Mouse (Mus musculus): ENCODE results near the gene Gm44502. TPM values are rescaled to one million over a fixed set of nuclear protein-coding genes. Genes with fewer than 3 reads are reported as not detected.

Gene Gm44502
- polyA plus RNA-seq, 1 experiment from 2014 or later, result 0.59 TPM

DNA sequence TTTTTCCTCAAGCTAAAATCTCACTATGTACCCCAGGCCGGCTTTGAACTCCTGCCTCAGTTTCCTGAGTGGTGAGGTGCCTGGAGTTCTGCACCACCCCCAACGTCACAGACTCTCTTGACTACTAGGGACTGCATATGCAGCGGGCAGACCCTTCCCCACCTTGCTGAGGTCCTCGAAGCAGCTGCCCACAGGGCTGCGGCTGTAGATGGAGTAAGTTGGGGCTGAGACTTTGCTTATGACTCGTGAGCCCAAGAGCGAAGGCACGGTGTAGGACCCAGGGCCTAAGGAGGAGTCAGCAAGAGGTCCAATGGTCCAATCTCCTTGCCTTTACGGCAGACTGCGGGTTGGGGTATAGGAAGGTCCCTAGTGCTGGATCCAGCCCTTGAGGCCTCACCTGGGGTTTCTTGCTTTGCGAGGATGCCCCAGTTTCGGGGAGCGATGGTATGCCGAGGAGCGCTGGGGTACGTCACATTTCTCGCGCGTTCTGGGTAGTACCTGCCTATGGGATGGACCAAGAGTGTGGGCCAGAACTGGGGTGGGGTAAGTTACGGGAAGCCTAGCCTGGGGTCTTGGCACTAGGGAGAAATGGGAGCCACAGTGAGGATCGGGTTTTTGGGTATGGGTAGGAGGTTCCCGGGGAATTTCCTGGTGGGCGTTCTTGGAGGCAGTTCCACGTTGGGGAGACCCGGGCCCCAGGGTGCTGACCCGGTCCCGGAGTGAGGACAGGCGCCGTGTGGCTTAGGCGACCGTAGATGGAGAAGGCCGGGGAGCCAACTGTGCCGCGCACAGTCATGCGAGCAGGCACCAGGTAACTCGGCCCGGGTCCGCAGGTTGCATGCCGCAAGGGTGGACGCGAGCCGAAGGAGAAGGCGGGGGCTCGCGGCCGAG is 51.3 kb downstream of the Gm44502 start:
- Histone ChIP-seq H3K4me3 (ENCODE audit: control insufficient read depth in 1 of 2, insufficient read depth in 1 of 2, low read depth in 1 of 2, low read length in 2 of 2) (peak overlapping the region; percentile 45 to 49), H3K9ac (ENCODE audit: low read length) (peak overlapping the region; percentile 65), H3K9me3 (ENCODE audit: control insufficient read depth, low read length) (no peaks in the 10 kb centered on the region), H3K27ac (replicated peaks in 1 of 2; ENCODE audit: control insufficient read depth in 1 of 2, insufficient read depth in 1 of 2, low read depth in 2 of 2, low read length in 2 of 2) (no peak overlapping the region), H3K4me2 (ENCODE audit: low read length) (peak overlapping the region; percentile 91), H3K4me1 (ENCODE audit: control insufficient read depth in 2 of 2, insufficient read depth in 2 of 2, low read length in 2 of 2) (peaks cover 18 to 25% of the 10 kb centered on the region in 2 experiments), H3K27me3 (ENCODE audit: control insufficient read depth, insufficient read depth, low read length) (peaks cover 57% of the 10 kb centered on the region), H3K36me3 (ENCODE audit: control insufficient read depth, insufficient read depth, low read length) (no peaks in the 10 kb centered on the region)
- ATAC-seq (ENCODE audit: insufficient number of reproducible peaks, insufficient read depth, low FRiP score, low read depth), result no peak
- 14% methylated on average over 46 of the region's 46 CpGs for WGBS

DNA sequence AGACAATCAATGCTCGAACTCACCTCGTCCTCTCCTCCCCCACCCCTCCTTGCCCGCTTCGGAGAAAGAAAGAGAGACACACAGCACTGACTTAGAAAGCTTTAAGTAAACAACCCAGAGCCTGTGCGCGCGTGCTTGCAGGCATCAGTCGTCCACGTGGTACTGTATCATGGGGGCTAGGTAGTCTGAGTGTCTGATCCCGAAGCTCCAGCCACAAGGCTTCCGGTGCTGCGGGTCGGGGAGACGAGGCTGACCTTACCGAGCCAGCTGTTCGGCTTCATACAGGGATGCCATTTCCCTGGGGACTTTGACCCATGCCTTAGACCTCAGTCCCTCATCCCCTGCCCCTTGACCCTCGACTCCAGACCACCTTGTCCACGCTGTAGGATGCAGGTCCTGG is 52.1 kb downstream of the Gm44502 start:
- Histone ChIP-seq H3K4me3 (ENCODE audit: control insufficient read depth in 1 of 2, insufficient read depth in 1 of 2, low read depth in 1 of 2, low read length in 2 of 2) (peak overlapping the region in 1 of 2 experiments; percentile 14; a peak in 1 of 4 replicates), H3K36me3 (ENCODE audit: control insufficient read depth, insufficient read depth, low read length) (peaks cover 5% of the 10 kb centered on the region), H3K27ac (replicated peaks in 1 of 2; ENCODE audit: control insufficient read depth in 1 of 2, insufficient read depth in 1 of 2, low read depth in 2 of 2, low read length in 2 of 2) (no peak overlapping the region), H3K27me3 (ENCODE audit: control insufficient read depth, insufficient read depth, low read length) (peaks cover 52% of the 10 kb centered on the region), H3K9ac (ENCODE audit: low read length) (no peak overlapping the region), H3K4me1 (ENCODE audit: control insufficient read depth in 2 of 2, insufficient read depth in 2 of 2, low read length in 2 of 2) (peaks cover 25 to 26% of the 10 kb centered on the region in 2 experiments), H3K4me2 (ENCODE audit: low read length) (peak overlapping the region; percentile 31), H3K9me3 (ENCODE audit: control insufficient read depth, low read length) (no peaks in the 10 kb centered on the region)
- WGBS, result 3% methylated on average over 18 of the region's 18 CpGs
- no peak for ATAC-seq (ENCODE audit: insufficient number of reproducible peaks, insufficient read depth, low FRiP score, low read depth)

DNA sequence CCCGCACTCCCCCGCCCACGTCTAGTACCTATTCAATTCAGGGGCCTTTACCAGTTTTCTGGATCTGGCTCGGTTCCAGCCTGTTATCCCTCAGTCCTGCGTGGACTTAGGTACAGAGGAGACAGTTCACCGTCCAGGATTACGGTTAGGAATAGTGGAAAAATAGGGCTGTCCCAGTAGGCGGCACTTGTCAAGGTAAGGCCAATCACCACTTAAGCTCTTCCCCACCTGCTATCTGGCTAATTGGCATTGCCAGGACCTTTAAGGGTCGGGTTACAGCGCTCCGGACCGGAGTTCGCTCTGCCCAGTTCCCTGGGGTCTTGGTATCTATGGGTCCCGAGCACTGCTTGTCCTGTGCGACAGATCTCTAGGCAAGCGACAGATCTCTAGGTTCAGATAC is 52.5 kb downstream of the Gm44502 start, which contains the start of gene Tymp:
Gene Tymp (minus strand): TSS at position 83 of the 400 bp plus-strand sequence.
- peak within 1 kb of the TSS; percentile 91 for H3K4me2 ChIP-seq (ENCODE audit: low read length)

DNA sequence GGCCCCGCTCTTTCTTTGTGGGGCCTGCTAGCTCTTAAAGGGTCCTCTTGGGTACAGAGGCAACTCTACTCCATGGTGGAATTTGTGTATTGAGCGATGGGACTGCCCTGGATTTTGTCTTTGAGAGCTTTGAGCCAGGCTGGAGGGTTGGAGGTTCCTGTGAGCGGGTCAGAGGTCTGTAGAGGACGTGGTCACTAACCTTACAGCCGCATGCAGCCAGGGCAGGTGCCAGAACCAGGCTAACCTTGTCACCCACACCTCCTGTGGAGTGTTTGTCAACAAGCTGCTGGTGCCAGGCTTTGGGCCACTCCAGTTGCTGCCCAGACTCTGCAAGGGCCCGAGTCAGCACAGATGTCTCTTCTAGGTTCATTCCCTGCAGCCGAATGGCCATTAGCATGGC is 53.5 kb downstream of the Gm44502 start:
- peaks cover 25 to 27% of the 10 kb centered on the region in 2 experiments for H3K4me1 ChIP-seq (ENCODE audit: control insufficient read depth in 2 of 2, insufficient read depth in 2 of 2, low read length in 2 of 2)
- no peak for ATAC-seq (ENCODE audit: insufficient number of reproducible peaks, insufficient read depth, low FRiP score, low read depth)
- H3K36me3 ChIP-seq (ENCODE audit: control insufficient read depth, insufficient read depth, low read length), result peaks cover 18% of the 10 kb centered on the region
- no peak overlapping the region for H3K27ac ChIP-seq (replicated peaks in 1 of 2; ENCODE audit: control insufficient read depth in 1 of 2, insufficient read depth in 1 of 2, low read depth in 2 of 2, low read length in 2 of 2)
- H3K27me3 ChIP-seq (ENCODE audit: control insufficient read depth, insufficient read depth, low read length), result peaks cover 47% of the 10 kb centered on the region
- 73% methylated on average over 7 of the region's 7 CpGs for WGBS
- no peaks in the 10 kb centered on the region for H3K9me3 ChIP-seq (ENCODE audit: control insufficient read depth, low read length)
- H3K9ac ChIP-seq (ENCODE audit: low read length), result no peak overlapping the region
- H3K4me2 ChIP-seq (ENCODE audit: low read length), result no peak overlapping the region
- no peak overlapping the region for H3K4me3 ChIP-seq (ENCODE audit: control insufficient read depth in 1 of 2, insufficient read depth in 1 of 2, low read depth in 1 of 2, low read length in 2 of 2)

More for the DNA sequence above, 52.5 kb downstream of the Gm44502 start, which contains the start of gene Tymp:
- peaks cover 9% of the 10 kb centered on the region for H3K36me3 ChIP-seq (ENCODE audit: control insufficient read depth, insufficient read depth, low read length)
- ATAC-seq (ENCODE audit: insufficient number of reproducible peaks, insufficient read depth, low FRiP score, low read depth), result no peak
- no peak within 1 kb of the TSS for H3K9ac ChIP-seq (ENCODE audit: low read length)
- H3K4me3 ChIP-seq (ENCODE audit: control insufficient read depth in 1 of 2, insufficient read depth in 1 of 2, low read depth in 1 of 2, low read length in 2 of 2), result peak within 1 kb of the TSS in 1 of 2 experiments; percentile 14; a peak in 1 of 4 replicates
- no peak within 1 kb of the TSS for H3K27ac ChIP-seq (replicated peaks in 1 of 2; ENCODE audit: control insufficient read depth in 1 of 2, insufficient read depth in 1 of 2, low read depth in 2 of 2, low read length in 2 of 2)
- no peaks in the 10 kb centered on the region for H3K9me3 ChIP-seq (ENCODE audit: control insufficient read depth, low read length)
- H3K4me1 ChIP-seq (ENCODE audit: control insufficient read depth in 2 of 2, insufficient read depth in 2 of 2, low read length in 2 of 2), result peaks cover 25 to 27% of the 10 kb centered on the region in 2 experiments
- peaks cover 51% of the 10 kb centered on the region for H3K27me3 ChIP-seq (ENCODE audit: control insufficient read depth, insufficient read depth, low read length)
- 29% methylated on average over 16 of the region's 16 CpGs for WGBS

DNA sequence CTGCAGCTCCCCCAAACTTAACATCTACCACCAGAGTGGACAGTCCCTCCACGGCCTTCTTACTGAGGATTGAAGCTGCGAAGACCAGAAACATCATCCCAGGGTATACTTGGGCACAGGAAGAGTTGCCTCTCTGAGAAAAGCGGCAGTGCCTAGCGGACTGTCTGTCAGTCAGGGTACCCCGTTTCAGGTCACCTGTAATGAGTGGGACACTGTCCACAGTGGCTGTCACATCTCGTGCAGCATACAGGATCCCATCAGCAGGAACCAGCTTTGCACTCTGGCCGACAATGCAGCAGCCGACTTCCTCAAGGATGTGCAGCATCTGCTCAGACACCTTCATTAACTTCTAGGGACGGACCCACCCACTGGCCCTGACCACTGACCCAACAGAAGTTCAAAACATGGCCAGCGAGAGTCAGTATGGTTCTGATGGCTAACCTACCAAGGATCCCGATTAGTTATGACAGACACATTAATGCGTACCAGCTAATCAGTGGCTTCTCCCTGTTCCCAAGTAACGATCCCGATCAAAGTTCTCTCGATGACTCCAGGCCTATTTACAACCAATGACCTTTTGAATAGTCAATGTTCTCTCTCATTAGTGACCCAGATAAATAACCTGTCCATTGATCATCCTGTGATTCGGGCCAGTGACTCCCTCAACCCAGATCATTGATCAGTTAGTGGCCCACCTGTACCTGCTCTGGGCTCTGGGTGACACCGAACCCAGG is 54.5 kb downstream of the Gm44502 start:
- Histone ChIP-seq H3K9ac (ENCODE audit: low read length) (no peak overlapping the region; the same call in 1 of the 2 replicates), H3K36me3 (ENCODE audit: control insufficient read depth, insufficient read depth, low read length) (peaks cover 29% of the 10 kb centered on the region), H3K27me3 (ENCODE audit: control insufficient read depth, insufficient read depth, low read length) (peaks cover 41% of the 10 kb centered on the region), H3K4me1 (ENCODE audit: control insufficient read depth in 2 of 2, insufficient read depth in 2 of 2, low read length in 2 of 2) (peaks cover 25 to 27% of the 10 kb centered on the region in 2 experiments), H3K27ac (replicated peaks in 1 of 2; ENCODE audit: control insufficient read depth in 1 of 2, insufficient read depth in 1 of 2, low read depth in 2 of 2, low read length in 2 of 2) (no peak overlapping the region), H3K4me2 (ENCODE audit: low read length) (no peak overlapping the region), H3K9me3 (ENCODE audit: control insufficient read depth, low read length) (no peaks in the 10 kb centered on the region), H3K4me3 (ENCODE audit: control insufficient read depth in 1 of 2, insufficient read depth in 1 of 2, low read depth in 1 of 2, low read length in 2 of 2) (no peak overlapping the region)
- no peak for ATAC-seq (ENCODE audit: insufficient number of reproducible peaks, insufficient read depth, low FRiP score, low read depth)
- 93% methylated on average over 17 of the region's 17 CpGs for WGBS

DNA sequence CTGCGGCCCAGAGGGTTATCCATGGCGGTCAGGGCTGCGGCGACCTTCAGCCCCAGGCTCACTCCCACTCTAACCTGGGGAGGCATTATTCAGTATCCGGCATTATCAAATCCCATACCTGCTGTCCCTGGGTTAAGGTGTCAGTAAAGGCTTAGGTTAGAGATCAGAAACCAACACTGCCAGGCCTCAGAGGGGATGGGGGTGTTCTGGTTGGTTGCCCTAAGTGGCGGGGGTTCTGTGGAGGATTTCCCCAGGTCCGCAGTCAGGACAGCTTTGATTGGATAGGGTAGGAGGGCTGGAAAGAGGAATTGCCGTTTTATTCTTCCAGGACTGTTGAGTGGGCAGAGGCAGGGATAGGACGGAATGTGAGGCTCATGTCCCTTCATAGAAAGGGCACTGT is 55.2 kb downstream of the Gm44502 start:
- peak overlapping the region; percentile 93 for H3K4me2 ChIP-seq (ENCODE audit: low read length)
- H3K4me3 ChIP-seq (ENCODE audit: control insufficient read depth in 1 of 2, insufficient read depth in 1 of 2, low read depth in 1 of 2, low read length in 2 of 2), result peak overlapping the region; percentile 59 to 77
- WGBS, result 43% methylated on average over 9 of the region's 9 CpGs
- H3K9me3 ChIP-seq (ENCODE audit: control insufficient read depth, low read length), result no peaks in the 10 kb centered on the region
- H3K27ac ChIP-seq (replicated peaks in 1 of 2; ENCODE audit: control insufficient read depth in 1 of 2, insufficient read depth in 1 of 2, low read depth in 2 of 2, low read length in 2 of 2), result peak overlapping the region; percentile 18 to 93; a peak in 3 of 4 replicates
- ATAC-seq (ENCODE audit: insufficient number of reproducible peaks, insufficient read depth, low FRiP score, low read depth), result no peak
- H3K36me3 ChIP-seq (ENCODE audit: control insufficient read depth, insufficient read depth, low read length), result peaks cover 35% of the 10 kb centered on the region
- peaks cover 35% of the 10 kb centered on the region for H3K27me3 ChIP-seq (ENCODE audit: control insufficient read depth, insufficient read depth, low read length)
- peaks cover 21 to 24% of the 10 kb centered on the region in 2 experiments for H3K4me1 ChIP-seq (ENCODE audit: control insufficient read depth in 2 of 2, insufficient read depth in 2 of 2, low read length in 2 of 2)
- peak overlapping the region; percentile 84 for H3K9ac ChIP-seq (ENCODE audit: low read length)

DNA sequence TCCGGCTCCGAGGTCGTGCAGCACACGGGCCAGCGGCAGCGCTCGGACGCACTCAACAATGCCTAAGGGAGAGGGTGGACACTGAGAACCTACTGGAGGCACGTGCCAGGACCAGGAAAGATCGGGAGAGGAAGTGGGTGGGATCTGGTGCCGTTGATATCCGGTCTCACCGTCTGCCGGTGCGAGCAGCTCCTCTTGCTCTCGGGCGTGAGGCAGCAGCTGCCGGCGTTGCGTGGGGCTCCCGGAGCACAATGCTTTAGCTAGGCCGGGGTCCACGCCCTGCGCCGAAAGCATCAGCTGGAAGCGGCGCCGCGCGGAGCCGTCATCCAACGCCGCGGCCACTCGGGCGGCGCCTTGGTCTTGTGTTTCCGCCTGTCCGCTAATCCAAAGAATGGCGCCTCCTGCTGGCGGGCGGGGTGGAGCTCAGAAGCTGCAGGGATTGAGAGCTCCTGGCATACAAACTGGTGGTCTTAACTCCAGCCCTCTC is 55.7 kb downstream of the Gm44502 start, which contains the start of gene Sco2:
Gene Sco2 (minus strand): TSS at position 85 of the 487 bp plus-strand sequence.
- H3K27me3 ChIP-seq (ENCODE audit: control insufficient read depth, insufficient read depth, low read length), result peaks cover 30% of the 10 kb centered on the region
- peak within 1 kb of the TSS; percentile 84 for H3K9ac ChIP-seq (ENCODE audit: low read length)
- 0% methylated on average over 39 of the region's 42 CpGs for WGBS
- H3K9me3 ChIP-seq (ENCODE audit: control insufficient read depth, low read length), result no peaks in the 10 kb centered on the region
- peaks cover 41% of the 10 kb centered on the region for H3K36me3 ChIP-seq (ENCODE audit: control insufficient read depth, insufficient read depth, low read length)
- peak within 1 kb of the TSS; percentile 82 to 93 for H3K27ac ChIP-seq (replicated peaks in 1 of 2; ENCODE audit: control insufficient read depth in 1 of 2, insufficient read depth in 1 of 2, low read depth in 2 of 2, low read length in 2 of 2)
- H3K4me1 ChIP-seq (ENCODE audit: control insufficient read depth in 2 of 2, insufficient read depth in 2 of 2, low read length in 2 of 2), result peaks cover 16 to 20% of the 10 kb centered on the region in 2 experiments; a peak in 3 of 4 replicates
- ATAC-seq (ENCODE audit: insufficient number of reproducible peaks, insufficient read depth, low FRiP score, low read depth), result peak; percentile 71
- peak within 1 kb of the TSS; percentile 93 for H3K4me2 ChIP-seq (ENCODE audit: low read length)
- H3K4me3 ChIP-seq (ENCODE audit: control insufficient read depth in 1 of 2, insufficient read depth in 1 of 2, low read depth in 1 of 2, low read length in 2 of 2), result peak within 1 kb of the TSS; percentile 59 to 77
